In the genomic region with DNA sequence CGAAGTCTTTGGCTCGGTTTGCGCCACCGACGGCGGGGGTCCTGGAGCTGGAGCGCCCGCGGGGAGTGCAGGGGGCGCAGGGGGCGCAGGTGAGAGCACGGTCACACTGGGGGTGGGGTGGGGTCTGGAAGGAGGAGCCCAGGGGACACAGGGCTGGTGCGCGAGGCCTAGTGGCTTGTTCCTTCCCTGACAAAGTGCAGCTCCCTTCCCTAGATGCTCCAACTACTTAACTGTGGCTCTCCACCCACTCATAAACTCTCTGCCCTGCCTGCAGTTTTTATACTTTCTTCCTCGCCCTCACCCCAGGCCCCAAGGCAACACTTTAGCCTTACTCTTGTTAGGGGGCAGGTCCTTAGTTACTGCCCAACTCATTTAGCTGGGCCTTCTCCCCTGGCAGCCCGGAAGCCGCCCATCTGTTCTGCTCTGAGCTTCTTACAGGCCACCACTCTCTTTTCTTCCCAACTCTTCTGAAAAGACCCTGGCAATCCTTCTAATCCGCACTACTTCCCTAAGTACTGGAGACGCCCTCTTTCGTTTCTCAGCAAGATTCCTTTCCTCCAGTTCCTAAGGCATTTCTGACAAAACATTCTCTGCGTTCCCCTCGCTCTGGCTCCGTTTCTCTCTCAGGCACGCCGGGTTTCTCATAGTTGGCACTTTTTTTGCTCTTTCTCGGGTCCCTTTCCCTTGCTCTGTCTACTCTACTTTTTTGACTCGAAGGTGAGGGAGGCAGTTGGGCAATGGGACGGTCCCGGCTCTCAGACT, we compare ENCODE assay signal across 8 mouse cellular contexts. TPM values are rescaled to one million over a fixed set of nuclear protein-coding genes. Genes with fewer than 3 reads are reported as not detected.
DNase-seq lines count a peak whose midpoint lies in the region; ATAC-seq and TF ChIP-seq lines count a peak whose summit lies in the region.

No protein-coding gene starts in this region.

- WGBS in heart, embryonic 10.5 days, result 4% methylated on average over 28 of the region's 29 CpGs
- WGBS in stomach, embryonic 14.5 days, result 5% methylated on average over 27 of the region's 29 CpGs
- 11% methylated on average over 28 of the region's 29 CpGs for WGBS in stomach, postnatal 0 days
- WGBS in limb, embryonic 11.5 days, result 2% methylated on average over 29 of the region's 29 CpGs

- no peak overlapping the region for H3K9ac ChIP-seq in stomach, embryonic 14.5 days (replicated peaks; ENCODE audit: low read depth, low read length)
- H3K9ac ChIP-seq in stomach, postnatal 0 days (ENCODE audit: low read length), result no peak overlapping the region
- H3K9ac ChIP-seq in limb, embryonic 11.5 days (ENCODE audit: low read length), result no peak overlapping the region

- TF ChIP-seq EP300 in stomach, postnatal 0 days (optimal IDR thresholded peaks at IDR 0.05), result no peak

- DNase-seq in heart, embryonic 10.5 days (ENCODE audit: low spot score), result no peak
- no peak for DNase-seq in heart, adult 18-20 months
- DNase-seq in stomach, postnatal 0 days (ENCODE audit: low spot score), result no peak
- peak; percentile 57 for DNase-seq in limb, embryonic 11.5 days (ENCODE audit: low spot score)
- DNase-seq in thymus, postnatal 10 days (ENCODE audit: low spot score in 2 of 2), result no peak
- no peak for DNase-seq in adrenal gland, postnatal 4 days (ENCODE audit: low spot score in 2 of 2)
- no peak for DNase-seq in left cerebral cortex, adult 11 months (ENCODE audit: low spot score)

- peaks cover 100% of the 10 kb centered on the region for H3K27me3 ChIP-seq in heart, embryonic 10.5 days (ENCODE audit: insufficient read depth, poor library complexity, severe bottlenecking)
- peaks cover 88% of the 10 kb centered on the region for H3K27me3 ChIP-seq in stomach, embryonic 14.5 days (ENCODE audit: control insufficient read depth, insufficient read depth, low read length)
- H3K27me3 ChIP-seq in stomach, postnatal 0 days (ENCODE audit: control insufficient read depth, insufficient read depth, low read length), result peaks cover 52% of the 10 kb centered on the region
- H3K27me3 ChIP-seq in limb, embryonic 11.5 days (ENCODE audit: control insufficient read depth, insufficient read depth, low read length), result peaks cover 93% of the 10 kb centered on the region

- peak overlapping the region; percentile 49 for H3K4me3 ChIP-seq in heart, embryonic 10.5 days
- 0 out of 2 replicates have a peak overlapping the region, but pooled peaks have one; percentile 8 for H3K4me3 ChIP-seq in stomach, embryonic 14.5 days (ENCODE audit: low read depth, low read length)
- H3K4me3 ChIP-seq in stomach, postnatal 0 days (ENCODE audit: low read depth, low read length), result no peak overlapping the region; the same call in 1 of the 2 replicates
- H3K4me3 ChIP-seq in limb, embryonic 11.5 days (ENCODE audit: low read depth, low read length), result peak overlapping the region; percentile 24

- H3K9me3 ChIP-seq in heart, embryonic 10.5 days, result no peaks in the 10 kb centered on the region
- peaks cover 3% of the 10 kb centered on the region; the same call in 1 of the 2 replicates for H3K9me3 ChIP-seq in stomach, embryonic 14.5 days (ENCODE audit: control insufficient read depth, low read depth, low read length)
- no peaks in the 10 kb centered on the region for H3K9me3 ChIP-seq in stomach, postnatal 0 days (ENCODE audit: control insufficient read depth, low read length)
- no peaks in the 10 kb centered on the region for H3K9me3 ChIP-seq in limb, embryonic 11.5 days (ENCODE audit: control insufficient read depth, low read length)

- H3K36me3 ChIP-seq in heart, embryonic 10.5 days, result no peaks in the 10 kb centered on the region
- no peaks in the 10 kb centered on the region for H3K36me3 ChIP-seq in stomach, embryonic 14.5 days (ENCODE audit: control insufficient read depth, insufficient read depth, low read length)
- H3K36me3 ChIP-seq in stomach, postnatal 0 days (ENCODE audit: control insufficient read depth, insufficient read depth, low read length), result no peaks in the 10 kb centered on the region
- H3K36me3 ChIP-seq in limb, embryonic 11.5 days (ENCODE audit: control insufficient read depth, insufficient read depth, low read length), result no peaks in the 10 kb centered on the region

- H3K27ac ChIP-seq in heart, embryonic 10.5 days, result no peak overlapping the region; the same call in 1 of the 2 replicates
- no peak overlapping the region for H3K27ac ChIP-seq in stomach, embryonic 14.5 days (ENCODE audit: low read length)
- H3K27ac ChIP-seq in stomach, postnatal 0 days (replicated peaks), result no peak overlapping the region
- no peak overlapping the region for H3K27ac ChIP-seq in limb, embryonic 11.5 days (replicated peaks; ENCODE audit: low read depth, low read length)

- peaks cover 58% of the 10 kb centered on the region for H3K4me1 ChIP-seq in heart, embryonic 10.5 days
- H3K4me1 ChIP-seq in stomach, embryonic 14.5 days (ENCODE audit: control insufficient read depth, insufficient read depth, low read length), result peaks cover 9% of the 10 kb centered on the region
- H3K4me1 ChIP-seq in stomach, postnatal 0 days (replicated peaks; ENCODE audit: control insufficient read depth, insufficient read depth), result no peaks in the 10 kb centered on the region; the same call in 1 of the 2 replicates
- peaks cover 24% of the 10 kb centered on the region for H3K4me1 ChIP-seq in limb, embryonic 11.5 days (ENCODE audit: control insufficient read depth, insufficient read depth, low read length)

- ATAC-seq in stomach, embryonic 14.5 days (ENCODE audit: insufficient number of reproducible peaks, insufficient read depth, low FRiP score, low read depth), result no peak
- no peak for ATAC-seq in stomach, postnatal 0 days (ENCODE audit: low FRiP score, low TSS enrichment)
- ATAC-seq in limb, embryonic 11.5 days (ENCODE audit: insufficient number of reproducible peaks, low FRiP score, low TSS enrichment, low read depth), result no peak

- TF ChIP-seq CTCF in stomach, postnatal 0 days (IDR thresholded peaks at IDR 0.05; ENCODE audit: low read depth), result no peak

- peak overlapping the region; percentile 20; the same call in 1 of the 2 replicates for H3K4me2 ChIP-seq in stomach, embryonic 14.5 days (replicated peaks; ENCODE audit: low read depth, low read length)
- no peak overlapping the region for H3K4me2 ChIP-seq in stomach, postnatal 0 days (replicated peaks; ENCODE audit: low read depth)
- peak overlapping the region; percentile 40; the same call in 1 of the 2 replicates for H3K4me2 ChIP-seq in limb, embryonic 11.5 days (ENCODE audit: low read depth, severe bottlenecking)

RNA-seq across cellular contexts. Expression of gene Dmrta2, which starts 2.6 kb away (rescaled TPM):
- 0.11 and 0.15 TPM in 2 replicates for polyA plus RNA-seq in heart, embryonic 10.5 days (2016; fragmentation: Nextera tagmentation; extraction: Ambion mirVana)
- under 1 TPM in 1 of 2 experiments, not detected in 1; 0.15 TPM for total RNA-seq in heart, adult 18-20 months (2021)
- polyA plus RNA-seq in stomach, embryonic 14.5 days (2014; fragmentation: Nextera tagmentation; extraction: Ambion mirVana), result 0.16 TPM in 1 of 2 replicates, not detected in the other
- 0.05 TPM in 1 of 2 replicates, not detected in the other for polyA plus RNA-seq in stomach, postnatal 0 days (2015; fragmentation: Nextera tagmentation; extraction: Ambion mirVana)
- 0.38 and 0.40 TPM in 2 replicates for polyA plus RNA-seq in limb, embryonic 11.5 days (2014; fragmentation: Nextera tagmentation; extraction: Ambion mirVana)
- under 1 TPM; 0.37 to 0.62 TPM for total RNA-seq in adrenal gland, postnatal 4 days (2021)
